Mouse (Mus musculus): ENCODE data around the gene Rnf25. TPM values are rescaled to one million over a fixed set of nuclear protein-coding genes. Genes with fewer than 3 reads are reported as not detected.
A peak's percentile ranks its signal among the peaks of the same experiment; 100 is the strongest.

The Rnf25 gene
- polyA plus RNA-seq (2012; rRNA removed) = 31.4 and 33.5 TPM in 2 replicates

GRCm38 (mm10) chr1:74601267-74601962 lies at the start of gene Rnf25, which contains the start of gene Stk36:
Rnf25 (minus strand) TSS chr1:74601397.
Stk36 (plus strand) TSS chr1:74601445.
- H3K4me1 ChIP-seq (ENCODE audit: control insufficient read depth, insufficient read depth, insufficient read length) = peaks cover 5% of the 10 kb centered on the region
- TF ChIP-seq POLR2A (IDR thresholded peaks at IDR 0.05; ENCODE audit: low read depth, low read length) (peak; percentile 86), CTCF (IDR thresholded peaks at IDR 0.05; ENCODE audit: extremely low read depth, insufficient read depth, insufficient read length, insufficient replicate concordance) (no peak)
- H3K36me3 ChIP-seq (ENCODE audit: control insufficient read depth, insufficient read depth, low read length) = peaks cover 7% of the 10 kb centered on the region; the same call in 1 of the 2 replicates
- H3K27ac ChIP-seq (ENCODE audit: insufficient read depth, low read length) = peak within 1 kb of the TSS; percentile 12; the same call in 1 of the 2 replicates
- peak within 1 kb of the TSS; percentile 87 for H3K4me3 ChIP-seq (ENCODE audit: extremely low read depth, insufficient read depth, insufficient read length)
- H3K27me3 ChIP-seq (ENCODE audit: control insufficient read depth, insufficient read depth, low read length) = no peaks in the 10 kb centered on the region
- DNase-seq (ENCODE audit: low read depth in 1 of 2, low spot score in 2 of 2) = peak; percentile 68 to 79
- WGBS = 16% methylated on average over 25 of the region's 25 CpGs

- Histone ChIP-seq H3K27ac (ENCODE audit: insufficient read depth, low read length) (no peak overlapping the region), H3K36me3 (ENCODE audit: control insufficient read depth, insufficient read depth, low read length) (no peaks in the 10 kb centered on the region), H3K27me3 (ENCODE audit: control insufficient read depth, insufficient read depth, low read length) (no peaks in the 10 kb centered on the region), H3K4me3 (ENCODE audit: extremely low read depth, insufficient read depth, insufficient read length) (no peak overlapping the region), H3K4me1 (ENCODE audit: control insufficient read depth, insufficient read depth, insufficient read length) (no peaks in the 10 kb centered on the region)
- no peak for TF ChIP-seq CTCF (IDR thresholded peaks at IDR 0.05; ENCODE audit: extremely low read depth, insufficient read depth, insufficient read length, insufficient replicate concordance)
- no peak for TF ChIP-seq POLR2A (IDR thresholded peaks at IDR 0.05; ENCODE audit: low read depth, low read length)
- no peak for DNase-seq (ENCODE audit: low read depth in 1 of 2, low spot score in 2 of 2)
These were observed 42.7 kb upstream of the Rnf25 start for GRCm38 (mm10) chr1:74643926-74644325.

- Histone ChIP-seq H3K27me3 (ENCODE audit: control insufficient read depth, insufficient read depth, low read length) (no peaks in the 10 kb centered on the region), H3K27ac (ENCODE audit: insufficient read depth, low read length) (no peak overlapping the region), H3K4me1 (ENCODE audit: control insufficient read depth, insufficient read depth, insufficient read length) (no peaks in the 10 kb centered on the region), H3K36me3 (ENCODE audit: control insufficient read depth, insufficient read depth, low read length) (no peaks in the 10 kb centered on the region), H3K4me3 (ENCODE audit: extremely low read depth, insufficient read depth, insufficient read length) (no peak overlapping the region)
- DNase-seq (ENCODE audit: low read depth in 1 of 2, low spot score in 2 of 2) = no peak
- TF ChIP-seq POLR2A (IDR thresholded peaks at IDR 0.05; ENCODE audit: low read depth, low read length) = no peak
- WGBS = 85% methylated on average over 2 of the region's 2 CpGs
These were observed 42.3 kb upstream of the Rnf25 start for GRCm38 (mm10) chr1:74643524-74643923.

- 80% methylated on average over 4 of the region's 4 CpGs for WGBS
- no peak overlapping the region for H3K4me3 ChIP-seq (ENCODE audit: extremely low read depth, insufficient read depth, insufficient read length)
- no peaks in the 10 kb centered on the region for H3K27me3 ChIP-seq (ENCODE audit: control insufficient read depth, insufficient read depth, low read length)
- no peak overlapping the region for H3K27ac ChIP-seq (ENCODE audit: insufficient read depth, low read length)
- no peaks in the 10 kb centered on the region for H3K36me3 ChIP-seq (ENCODE audit: control insufficient read depth, insufficient read depth, low read length)
- no peaks in the 10 kb centered on the region for H3K4me1 ChIP-seq (ENCODE audit: control insufficient read depth, insufficient read depth, insufficient read length)
- TF ChIP-seq CTCF (IDR thresholded peaks at IDR 0.05; ENCODE audit: extremely low read depth, insufficient read depth, insufficient read length, insufficient replicate concordance) (no peak), POLR2A (IDR thresholded peaks at IDR 0.05; ENCODE audit: low read depth, low read length) (no peak)
- DNase-seq (ENCODE audit: low read depth in 1 of 2, low spot score in 2 of 2) = no peak
These were observed 31.5 kb upstream of the Rnf25 start for GRCm38 (mm10) chr1:74632734-74633133.

GRCm38 (mm10) chr1:74628001-74628400 lies 26.8 kb upstream of the Rnf25 start:
- H3K4me3 ChIP-seq (ENCODE audit: extremely low read depth, insufficient read depth, insufficient read length) = no peak overlapping the region
- no peak overlapping the region for H3K27ac ChIP-seq (ENCODE audit: insufficient read depth, low read length)
- no peaks in the 10 kb centered on the region for H3K27me3 ChIP-seq (ENCODE audit: control insufficient read depth, insufficient read depth, low read length)
- 75% methylated on average over 7 of the region's 7 CpGs for WGBS
- no peaks in the 10 kb centered on the region for H3K4me1 ChIP-seq (ENCODE audit: control insufficient read depth, insufficient read depth, insufficient read length)
- no peak for TF ChIP-seq POLR2A (IDR thresholded peaks at IDR 0.05; ENCODE audit: low read depth, low read length)
- no peak for TF ChIP-seq CTCF (IDR thresholded peaks at IDR 0.05; ENCODE audit: extremely low read depth, insufficient read depth, insufficient read length, insufficient replicate concordance)
- DNase-seq (ENCODE audit: low read depth in 1 of 2, low spot score in 2 of 2) = no peak
- no peaks in the 10 kb centered on the region for H3K36me3 ChIP-seq (ENCODE audit: control insufficient read depth, insufficient read depth, low read length)

GRCm38 (mm10) chr1:74626076-74626475 lies 24.9 kb upstream of the Rnf25 start:
- WGBS = 73% methylated on average over 4 of the region's 4 CpGs
- H3K27ac ChIP-seq (ENCODE audit: insufficient read depth, low read length) = no peak overlapping the region
- no peaks in the 10 kb centered on the region for H3K36me3 ChIP-seq (ENCODE audit: control insufficient read depth, insufficient read depth, low read length)
- DNase-seq (ENCODE audit: low read depth in 1 of 2, low spot score in 2 of 2) = no peak
- TF ChIP-seq CTCF (IDR thresholded peaks at IDR 0.05; ENCODE audit: extremely low read depth, insufficient read depth, insufficient read length, insufficient replicate concordance) = no peak
- no peak for TF ChIP-seq POLR2A (IDR thresholded peaks at IDR 0.05; ENCODE audit: low read depth, low read length)
- H3K4me1 ChIP-seq (ENCODE audit: control insufficient read depth, insufficient read depth, insufficient read length) = no peaks in the 10 kb centered on the region
- no peaks in the 10 kb centered on the region for H3K27me3 ChIP-seq (ENCODE audit: control insufficient read depth, insufficient read depth, low read length)
- H3K4me3 ChIP-seq (ENCODE audit: extremely low read depth, insufficient read depth, insufficient read length) = no peak overlapping the region

- Histone ChIP-seq H3K4me3 (ENCODE audit: extremely low read depth, insufficient read depth, insufficient read length) (no peak overlapping the region), H3K36me3 (ENCODE audit: control insufficient read depth, insufficient read depth, low read length) (no peaks in the 10 kb centered on the region), H3K27me3 (ENCODE audit: control insufficient read depth, insufficient read depth, low read length) (no peaks in the 10 kb centered on the region), H3K4me1 (ENCODE audit: control insufficient read depth, insufficient read depth, insufficient read length) (no peaks in the 10 kb centered on the region), H3K27ac (ENCODE audit: insufficient read depth, low read length) (no peak overlapping the region)
- TF ChIP-seq CTCF (IDR thresholded peaks at IDR 0.05; ENCODE audit: extremely low read depth, insufficient read depth, insufficient read length, insufficient replicate concordance) = no peak
- no peak for TF ChIP-seq POLR2A (IDR thresholded peaks at IDR 0.05; ENCODE audit: low read depth, low read length)
- 88% methylated on average over 1 of the region's 1 CpGs for WGBS
- no peak for DNase-seq (ENCODE audit: low read depth in 1 of 2, low spot score in 2 of 2)
These were observed 23.0 kb upstream of the Rnf25 start for GRCm38 (mm10) chr1:74624183-74624582.

Data from spleen, adult 2 months (tissue).